Mouse (Mus musculus): ENCODE measurements around the gene Dnaja4. TPM values are rescaled to one million over a fixed set of nuclear protein-coding genes. Genes with fewer than 3 reads are reported as not detected.

Dnaja4 gene
- polyA plus RNA-seq (2017; shearing (Covaris generic)), result 10 to 100 TPM; 23.6 to 24.0 TPM

DNA sequence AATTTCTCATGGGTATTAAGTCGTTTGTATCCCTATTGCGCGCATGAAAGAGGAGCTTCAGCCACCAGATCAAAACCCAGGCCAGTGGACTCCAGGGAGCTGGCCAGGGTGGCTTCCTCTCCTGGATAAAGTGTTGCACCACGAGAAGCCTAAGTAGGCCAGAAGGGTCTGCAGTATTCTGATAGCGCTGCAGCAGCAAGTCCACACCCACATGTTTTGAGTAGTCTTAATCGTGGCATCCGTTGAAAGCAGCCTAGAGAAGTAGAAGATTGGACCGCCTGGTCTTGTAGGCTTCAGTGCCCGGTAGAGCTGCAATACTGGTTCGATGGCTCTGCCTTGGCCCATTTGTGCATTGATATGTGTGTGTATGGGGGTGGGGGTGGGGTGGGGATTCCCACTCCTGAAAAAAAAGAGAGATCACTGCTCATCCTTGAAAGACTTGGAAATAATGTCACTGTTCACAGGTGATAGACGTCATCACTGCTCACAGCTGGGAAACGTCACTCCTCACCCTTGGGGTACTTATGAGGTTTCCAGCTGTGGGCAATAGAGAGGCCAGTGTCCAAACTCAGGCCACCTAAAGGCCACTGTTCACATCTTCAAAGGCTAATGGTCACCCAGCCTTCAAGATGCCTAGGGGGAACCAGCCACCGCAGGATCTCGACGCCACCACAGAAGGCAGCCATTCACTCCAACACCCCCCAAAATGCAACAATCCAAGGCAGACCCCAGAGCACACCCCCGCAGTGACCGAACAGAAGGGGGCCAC lies at the start of gene Dnaja4:
TSS of gene Dnaja4 (plus strand) at position 556 of the 769 bp plus-strand sequence.

DNA sequence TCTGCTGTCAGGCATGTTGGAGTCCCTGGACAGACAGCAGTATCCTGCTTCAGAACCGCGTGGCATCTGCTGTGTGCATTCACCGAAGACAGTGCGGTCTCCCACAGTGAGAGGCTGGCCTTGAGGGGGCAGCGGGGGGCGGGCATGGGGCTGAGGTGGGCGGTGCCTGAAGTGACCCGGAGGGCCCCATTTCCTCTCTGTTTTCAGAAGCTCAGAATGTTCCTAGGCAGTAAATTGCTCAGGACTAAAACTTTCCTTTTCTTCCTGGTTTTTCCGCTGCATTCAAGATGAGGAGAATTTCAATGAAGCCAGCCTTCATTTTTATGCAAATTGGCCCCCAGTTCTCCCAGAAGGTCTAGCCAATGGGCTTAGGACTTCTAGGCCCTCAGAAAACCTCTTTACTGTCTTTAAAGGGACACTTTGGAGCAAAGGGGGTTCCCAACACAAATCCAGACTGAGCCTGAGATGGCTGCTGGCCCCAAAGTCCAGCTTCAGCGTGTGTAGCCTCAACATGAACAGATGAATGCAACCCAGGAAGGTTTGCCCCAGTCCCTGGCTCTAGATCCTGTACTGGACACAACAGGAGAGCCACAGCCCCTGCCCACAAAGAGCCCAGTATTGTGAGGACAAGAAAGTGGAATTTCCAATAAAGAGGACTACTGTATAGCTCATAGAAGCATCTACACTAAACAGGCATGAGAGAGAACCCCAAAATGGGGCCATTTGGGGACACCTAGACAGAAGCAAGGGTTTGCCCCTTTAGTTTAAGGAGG lies 36.9 kb upstream of the Dnaja4 start, which contains the start of gene Acsbg1:
TSS of gene Acsbg1 (minus strand) at position 266 of the 773 bp plus-strand sequence.

DNA sequence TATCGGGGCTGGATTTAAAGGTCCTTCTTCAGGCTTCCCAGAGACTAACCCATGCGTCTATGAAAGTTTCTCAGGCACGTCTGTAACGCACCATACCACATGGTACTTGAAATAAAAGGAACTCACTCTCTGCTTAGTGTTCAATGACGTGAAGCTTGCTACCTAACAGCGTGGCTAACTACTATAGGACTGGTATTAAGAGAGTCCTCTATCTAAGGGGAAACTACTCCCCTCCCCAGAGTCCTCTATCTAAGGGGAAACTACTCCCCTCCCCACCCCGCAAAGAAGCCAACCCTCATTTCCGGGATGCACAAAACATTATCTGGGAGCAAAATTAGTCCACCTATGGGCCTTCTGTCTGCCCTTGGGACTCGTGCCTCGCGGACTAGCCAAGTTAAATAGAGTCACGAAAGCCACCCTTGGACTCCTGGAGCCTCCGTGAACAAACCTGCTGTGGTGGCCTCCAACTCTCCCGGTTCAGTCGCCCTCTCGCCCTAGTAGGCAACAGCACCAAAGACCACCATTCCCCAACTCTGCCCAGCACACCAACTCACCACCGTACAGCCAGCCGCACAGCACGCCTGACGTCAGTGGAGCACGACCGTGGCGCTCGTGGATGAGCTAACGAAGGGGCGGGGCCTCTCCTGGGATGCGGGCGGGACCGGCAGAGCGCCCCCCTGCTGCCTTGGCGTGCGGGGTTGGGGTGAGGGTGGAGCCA lies 35.4 kb downstream of the Dnaja4 start, which contains the start of gene Wdr61:
TSS of gene Wdr61 (minus strand) at position 599 of the 718 bp plus-strand sequence.

DNA sequence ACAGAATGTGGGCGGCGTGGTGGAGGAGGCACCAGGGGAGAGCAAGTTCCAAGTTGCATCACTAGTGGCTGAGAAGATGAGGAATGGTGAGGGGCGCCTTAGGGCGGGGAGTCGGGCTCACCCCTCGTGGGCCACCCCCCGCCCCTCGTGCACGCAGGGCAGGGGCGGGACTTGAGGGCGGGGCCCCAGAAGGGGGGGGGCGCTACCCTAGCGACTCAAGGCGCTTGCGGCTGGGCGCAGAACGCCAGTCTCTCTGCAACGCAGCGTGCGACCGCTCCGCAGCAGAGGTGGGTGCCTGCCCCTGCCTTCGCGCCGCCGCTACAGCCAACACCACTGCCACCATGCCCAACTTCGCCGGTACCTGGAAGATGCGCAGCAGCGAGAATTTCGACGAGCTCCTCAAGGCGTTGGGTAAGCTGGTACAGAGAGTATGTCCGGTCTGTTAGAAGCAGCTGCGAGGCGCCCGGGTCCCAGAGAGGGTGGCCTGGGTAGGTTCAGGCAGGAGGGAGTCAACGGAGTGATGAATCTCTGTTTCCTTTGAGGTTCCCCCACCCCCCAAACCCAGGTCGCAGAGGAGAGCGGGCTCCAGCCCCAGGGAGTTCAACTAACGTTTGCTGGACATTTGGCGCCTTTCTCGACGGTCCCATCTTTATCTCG lies 66.0 kb downstream of the Dnaja4 start, which contains the start of gene Crabp1:
TSS of gene Crabp1 (plus strand) at position 188 of the 657 bp plus-strand sequence.

Other genes with a start within 250 kb of the Dnaja4 start
- gene Dmxl2, start 197.2 kb upstream of the Dnaja4 start, polyA plus RNA-seq (2017; shearing (Covaris generic)), result under 1 TPM in 1 of 2 experiments, not detected in 1; 0.55 TPM
- not detected for gene Sh2d7, start 159.9 kb upstream of the Dnaja4 start, polyA plus RNA-seq (2017; shearing (Covaris generic))
- gene Cib2, start 138.7 kb upstream of the Dnaja4 start, polyA plus RNA-seq (2017; shearing (Covaris generic)), result 1 to 10 TPM; 2.0 to 7.3 TPM
- 100 to 1,000 TPM; 109 to 150 TPM for gene Idh3a, start 112.5 kb upstream of the Dnaja4 start, polyA plus RNA-seq (2017; shearing (Covaris generic))
- 10 to 100 TPM; 27.1 to 88.9 TPM for gene Acsbg1, start 37.0 kb upstream of the Dnaja4 start, polyA plus RNA-seq (2017; shearing (Covaris generic))
- 100 to 1,000 TPM in 1 of 2 experiments, 10 to 100 TPM in 1; 88.3 to 106 TPM for gene Wdr61, start 35.6 kb downstream of the Dnaja4 start, polyA plus RNA-seq (2017; shearing (Covaris generic))
- gene Crabp1, start 65.9 kb downstream of the Dnaja4 start, polyA plus RNA-seq (2017; shearing (Covaris generic)), result not detected
- gene Ireb2, start 164.9 kb downstream of the Dnaja4 start, polyA plus RNA-seq (2017; shearing (Covaris generic)), result 10 to 100 TPM; 19.2 to 20.4 TPM
- gene Hykk, start 218.4 kb downstream of the Dnaja4 start, polyA plus RNA-seq (2017; shearing (Covaris generic)), result under 1 TPM; 0.37 to 0.77 TPM

All from activated CD4-positive, CD25-positive, alpha-beta regulatory T cell (primary cell).